In genomic region chr10:76468203-76469162, GRCm38 (mm10) we compare ENCODE assay signal across 8 mouse cellular contexts. TPM values are rescaled to one million over a fixed set of nuclear protein-coding genes. Genes with fewer than 3 reads are reported as not detected.
DNase-seq lines count a peak whose midpoint lies in the region; ATAC-seq lines count a peak whose summit lies in the region.

Gene Mcm3ap (plus strand): TSS chr10:76468927.
Gene Ybey (minus strand): TSS chr10:76469114.

- H3K9me3 ChIP-seq in megakaryocyte, embryonic 14.5 days, result no peaks in the 10 kb centered on the region

- H3K27me3 ChIP-seq in megakaryocyte, embryonic 14.5 days (replicated peaks), result no peaks in the 10 kb centered on the region

- DNase-seq in ZHBTc4 (ENCODE audit: low read depth, low spot score), result peak; percentile 95
- DNase-seq in gastrocnemius, adult 8-10 months (ENCODE audit: low spot score in 2 of 2), result peak; percentile 75 to 84
- DNase-seq in hindlimb bud, embryonic 11.5 days (ENCODE audit: extremely low spot score, low read depth, low spot score), result peak; percentile 70
- peak; percentile 82 to 86 for DNase-seq in left cerebral cortex, adult 8-10 months (ENCODE audit: low spot score in 2 of 2)
- peak; percentile 93 to 94 for DNase-seq in right cerebral cortex, postnatal 10 days (ENCODE audit: low spot score in 2 of 2)
- peak; percentile 80 for DNase-seq in urinary bladder, postnatal 25 days (ENCODE audit: low spot score)

- H3K4me3 ChIP-seq in megakaryocyte, embryonic 14.5 days (replicated peaks), result peak within 1 kb of the TSS; percentile 99

- H3K4me1 ChIP-seq in megakaryocyte, embryonic 14.5 days, result peaks cover 41% of the 10 kb centered on the region

- peak; percentile 99 for ATAC-seq in common myeloid progenitor, adult 5-6 weeks (replicated peaks; ENCODE audit: low read depth, poor library complexity, severe bottlenecking)

- peaks cover 62% of the 10 kb centered on the region for H3K36me3 ChIP-seq in megakaryocyte, embryonic 14.5 days (replicated peaks; ENCODE audit: low read length)

RNA-seq across cellular contexts. Expression of gene Mcm3ap, which starts in this region (rescaled TPM):
- total RNA-seq in common myeloid progenitor, adult 5-6 weeks (2017), result 95.8 and 110 TPM in 2 replicates
- total RNA-seq in gastrocnemius, adult 8-10 months (2022), result 10 to 100 TPM; 15.6 to 19.9 (median 17.2) TPM
- 10 to 100 TPM; 46.2 to 56.3 (median 50.2) TPM for total RNA-seq in left cerebral cortex, adult 8-10 months (2022)
- 4.7 and 33.6 TPM in 2 replicates for polyA plus RNA-seq in megakaryocyte, embryonic 14.5 days (2012; ENCODE audit: insufficient read depth, low replicate concordance)

RNA-seq across cellular contexts. Expression of gene Ybey, which starts in this region (rescaled TPM):
- total RNA-seq in common myeloid progenitor, adult 5-6 weeks (2017), result 5.3 and 8.8 TPM in 2 replicates
- total RNA-seq in gastrocnemius, adult 8-10 months (2022), result 1 to 10 TPM; 3.7 to 4.4 (median 4.2) TPM
- 1 to 10 TPM; 4.0 to 5.4 (median 4.0) TPM for total RNA-seq in left cerebral cortex, adult 8-10 months (2022)
- polyA plus RNA-seq in megakaryocyte, embryonic 14.5 days (2012; ENCODE audit: insufficient read depth, low replicate concordance), result 0.74 TPM in 1 of 2 replicates, not detected in the other

Comparison
In these comparisons a context has a peak if more than half of its experiments do, and no peak if none do; other contexts are left out.
1. Peak in every context shown above with its lines: DNase-seq, ATAC-seq and H3K4me3 ChIP-seq.